Mouse (Mus musculus) T-cell, adult 2 months (primary cell): ENCODE data around the gene Gm2001.
"Not testable (repeated sequence)": the region's sequence is repeated elsewhere in the genome, so short reads cannot be mapped to it uniquely, and the experiment has no call there.

Experiments
- DNase-seq: peaks from one replicate; pipeline ENCODE4 v3.0.0; 2022; ENCODE audit warnings: low spot score

Gene Gm2001

DNA sequence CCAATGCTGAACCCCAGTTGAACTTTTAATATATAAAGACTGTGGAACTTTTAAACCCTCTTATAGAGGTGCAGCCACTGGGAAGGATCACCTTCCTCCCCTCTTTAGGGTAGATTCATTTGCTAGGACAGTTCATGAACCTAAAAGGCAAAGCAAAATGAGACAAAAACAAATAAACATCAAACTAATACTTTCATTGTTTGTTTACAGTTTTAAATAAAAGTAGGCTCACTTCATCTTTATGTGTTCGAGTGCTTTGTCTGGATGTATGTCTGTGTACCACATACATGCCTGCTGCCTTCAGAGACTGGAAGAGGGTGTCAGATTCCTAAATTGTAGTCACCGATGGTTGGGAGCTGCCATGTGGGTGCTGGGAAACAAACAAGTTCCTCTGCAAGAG is at the start of gene Gm2001:
Gene Gm2001 (minus strand): TSS at position 101 of the 400 bp plus-strand sequence.
- not testable (repeated sequence) for DNase-seq

DNA sequence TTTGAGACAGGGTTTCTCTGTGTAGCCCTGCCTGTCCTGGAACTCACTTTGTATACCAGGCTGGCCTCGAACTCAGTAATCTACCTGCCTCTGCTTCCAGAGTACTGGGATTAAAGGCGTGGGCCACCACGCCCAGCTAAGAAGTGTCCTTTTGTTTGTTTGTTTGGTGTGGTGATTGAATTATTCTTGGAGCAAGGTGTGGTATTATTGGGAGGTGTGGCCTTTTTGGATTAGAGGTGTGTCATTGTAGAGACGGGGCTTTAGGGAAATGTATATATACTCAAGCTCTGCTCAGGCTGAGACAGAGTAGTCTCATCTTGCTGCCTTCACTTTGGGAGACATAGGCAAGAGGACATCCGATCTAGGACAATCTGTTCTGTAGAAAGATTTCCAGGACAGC is 31.6 kb upstream of the Gm2001 start, which contains the start of gene Gm2016:
Gene Gm2016 (plus strand): TSS at position 301 of the 400 bp plus-strand sequence.
- DNase-seq, result not testable (repeated sequence)

DNA sequence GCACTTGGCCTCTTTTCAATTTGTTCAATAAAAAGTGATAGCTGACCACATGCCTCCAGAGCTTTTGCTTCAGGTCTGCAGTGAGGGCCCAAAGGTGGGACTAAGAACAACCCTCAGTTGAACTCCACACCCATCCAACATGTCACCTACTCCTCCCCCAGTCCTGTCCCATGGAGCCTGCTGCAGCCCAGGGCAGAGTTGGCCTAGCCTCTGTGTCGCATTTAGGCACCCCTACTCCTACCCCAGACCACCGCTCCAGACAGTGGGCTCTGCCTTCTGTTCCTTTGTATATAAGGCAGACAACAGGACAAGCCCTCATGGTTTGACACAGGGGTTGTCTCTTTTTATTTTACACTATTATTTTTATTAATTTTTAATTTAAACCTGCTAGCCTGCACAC is 21.9 kb upstream of the Gm2001 start:
- DNase-seq, result not testable (repeated sequence)

DNA sequence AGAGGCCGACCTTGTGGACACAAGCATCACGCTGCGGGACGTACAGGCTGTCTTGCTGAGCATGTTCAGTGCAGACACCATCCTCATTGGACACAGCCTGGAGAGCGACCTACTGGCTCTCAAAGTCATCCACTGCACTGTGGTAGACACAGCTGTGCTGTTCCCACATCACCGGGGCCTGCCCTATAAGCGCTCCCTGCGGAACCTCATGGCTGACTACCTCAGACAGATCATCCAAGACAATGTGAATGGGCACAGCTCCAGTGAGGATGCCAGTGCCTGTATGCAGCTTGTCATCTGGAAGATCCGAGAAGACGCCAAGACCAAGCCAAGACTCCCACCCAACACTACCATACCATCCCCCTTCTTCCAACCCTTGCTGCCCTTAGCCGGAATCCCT is 21.5 kb upstream of the Gm2001 start:
- not testable (repeated sequence) for DNase-seq

DNA sequence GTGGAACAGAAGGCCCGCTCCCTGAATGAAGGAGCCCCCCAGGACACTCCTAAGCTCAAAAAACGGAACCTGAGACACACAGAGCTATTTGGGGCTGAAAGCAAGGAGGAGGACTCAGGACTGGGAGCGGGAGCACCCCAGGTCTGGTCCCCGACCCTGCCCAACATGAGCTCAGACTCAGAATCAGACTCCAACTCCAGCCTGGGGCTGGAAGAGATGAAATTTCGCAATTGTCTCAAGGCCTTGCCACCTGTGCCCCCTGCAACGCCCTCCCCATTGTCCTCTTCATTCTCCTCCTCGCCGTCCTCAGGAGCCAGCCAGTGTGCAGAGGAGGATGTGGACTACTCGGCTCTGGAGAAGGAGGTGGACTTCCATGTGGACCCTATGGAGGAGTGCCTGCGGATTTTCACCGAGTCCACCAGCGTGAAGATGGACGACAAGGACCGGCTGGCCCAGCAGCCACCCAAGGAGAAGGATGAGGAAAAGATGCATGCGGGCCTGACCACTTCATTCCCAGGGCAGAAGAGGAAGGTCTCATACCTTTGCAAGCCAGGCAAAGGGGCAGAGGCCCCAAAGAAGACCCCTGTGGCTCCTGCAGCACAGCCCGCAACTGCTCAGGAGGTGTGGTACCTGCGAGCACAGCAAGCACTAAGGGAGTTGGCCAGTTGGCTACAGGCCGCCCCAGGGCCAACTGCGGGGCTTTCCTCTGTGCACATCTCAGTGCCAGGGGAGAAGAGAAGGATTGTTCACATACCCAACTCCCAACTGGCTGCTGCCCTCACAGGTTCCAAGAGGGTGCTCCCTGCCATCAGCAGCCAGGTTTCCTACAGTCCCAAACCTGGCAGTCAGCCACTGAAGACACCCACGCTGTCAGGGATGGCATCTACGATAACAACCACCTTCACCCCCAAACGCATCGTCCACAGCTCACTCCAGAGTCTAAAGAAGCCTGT is 19.9 kb upstream of the Gm2001 start:
- not testable (repeated sequence) for DNase-seq

GRCm38 (mm10) chr12:87856067-87856466 is 13.9 kb upstream of the Gm2001 start:
- not testable (repeated sequence) for DNase-seq

- DNase-seq, result not testable (repeated sequence)
These were observed 8.5 kb upstream of the Gm2001 start for GRCm38 (mm10) chr12:87850657-87851056.

DNA sequence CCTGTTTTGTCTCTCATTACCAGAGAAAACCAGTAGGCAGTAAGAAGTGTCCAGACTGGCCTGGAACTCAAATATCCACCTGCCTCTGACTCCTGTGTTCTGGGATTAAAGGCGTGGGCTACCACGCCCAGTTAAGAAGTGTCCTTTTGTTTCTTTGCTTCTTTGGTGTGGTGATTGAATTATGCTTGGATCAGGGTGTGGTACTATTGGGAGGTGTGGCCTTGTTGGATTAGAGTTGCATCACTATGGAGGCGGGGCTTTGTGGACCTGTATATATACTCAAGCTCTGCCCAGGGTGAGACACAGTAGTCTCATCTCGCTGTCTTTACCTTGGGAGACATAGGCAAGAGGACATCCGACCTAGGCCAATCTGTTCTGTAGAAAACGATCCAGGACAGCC is 25.9 kb downstream of the Gm2001 start, which contains the start of gene BB287469:
Gene BB287469 (plus strand): TSS at position 301 of the 400 bp plus-strand sequence.
- not testable (repeated sequence) for DNase-seq

GRCm38 (mm10) chr12:87797971-87798370 is 44.2 kb downstream of the Gm2001 start:
- not testable (repeated sequence) for DNase-seq

GRCm38 (mm10) chr12:87795212-87795611 is 46.9 kb downstream of the Gm2001 start, which contains the start of gene Gm21936:
Gene Gm21936 (plus strand): TSS chr12:87795512.
- DNase-seq, result not testable (repeated sequence)
